Mouse (Mus musculus): Measurements from ENCODE around the gene Ddx31. TPM values are rescaled to one million over a fixed set of nuclear protein-coding genes. Genes with fewer than 3 reads are reported as not detected.

Gene Ddx31
- polyA plus RNA-seq, 1 experiment = 6.4 TPM

DNA sequence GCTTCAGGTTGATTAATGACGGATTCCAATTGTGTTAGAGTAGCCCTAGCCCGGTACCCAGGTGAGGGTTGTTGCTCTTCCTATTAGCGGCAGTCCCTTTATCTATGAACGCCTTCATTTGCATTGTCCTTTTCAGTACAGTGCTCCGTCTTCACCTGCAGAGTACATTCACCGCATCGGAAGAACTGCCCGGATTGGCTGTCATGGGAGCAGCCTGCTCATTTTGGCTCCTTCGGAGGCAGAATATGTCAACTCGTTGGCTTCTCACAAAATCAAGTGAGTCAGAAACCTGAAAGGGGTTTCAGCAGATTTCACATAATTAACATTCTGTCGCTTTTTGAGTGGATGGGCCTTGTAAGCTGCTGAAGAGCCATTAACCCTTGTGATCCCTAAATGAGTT is 35.3 kb downstream of the Ddx31 start:
- no peaks in the 10 kb centered on the region for H3K27me3 ChIP-seq (ENCODE audit: control insufficient read depth, insufficient read depth, insufficient read length)
- H3K4me2 ChIP-seq (ENCODE audit: low read depth) = no peak overlapping the region
- H3K4me3 ChIP-seq = no peak overlapping the region
- H3K36me3 ChIP-seq (ENCODE audit: control insufficient read depth, insufficient read depth) = peaks cover 12% of the 10 kb centered on the region
- H3K79me2 ChIP-seq (ENCODE audit: control insufficient read depth, insufficient read depth) = no peaks in the 10 kb centered on the region
- no peak overlapping the region for H3ac ChIP-seq (ENCODE audit: control insufficient read depth, insufficient read length)
- TF ChIP-seq TCF12 (IDR thresholded peaks at IDR 0.05; ENCODE audit: insufficient read depth, poor library complexity, severe bottlenecking) (no peak), POLR2AphosphoS2 (IDR thresholded peaks at IDR 0.05; ENCODE audit: insufficient read length, low read depth) (no peak), MYOG (IDR thresholded peaks at IDR 0.05; ENCODE audit: control insufficient read depth in 1 of 3, insufficient read depth in 1 of 3, insufficient read length in 2 of 3, low read depth in 2 of 3) (no peak), MYOD1 (IDR thresholded peaks at IDR 0.05; ENCODE audit: control insufficient read depth in 1 of 3, insufficient read length in 2 of 3, low read depth in 2 of 3) (no peak), SRF (IDR thresholded peaks at IDR 0.05; ENCODE audit: control insufficient read depth, insufficient read length, low read depth) (no peak), E2F4 (IDR thresholded peaks at IDR 0.05; ENCODE audit: insufficient read depth) (no peak), MAX (IDR thresholded peaks at IDR 0.05; ENCODE audit: low read depth) (no peak), CEBPB (IDR thresholded peaks at IDR 0.05; ENCODE audit: insufficient read depth, poor library complexity, severe bottlenecking) (no peak), TCF3 (IDR thresholded peaks at IDR 0.05; ENCODE audit: insufficient read length, low read depth) (no peak), POLR2A (IDR thresholded peaks at IDR 0.05; ENCODE audit: insufficient read length, low read depth) (no peak), REST (IDR thresholded peaks at IDR 0.05; ENCODE audit: insufficient read depth, insufficient read length) (no peak)

- Histone ChIP-seq H3K79me2 (ENCODE audit: control insufficient read depth, insufficient read depth) (no peaks in the 10 kb centered on the region), H3K4me3 (no peak overlapping the region), H3K4me2 (ENCODE audit: low read depth) (no peak overlapping the region), H3ac (ENCODE audit: control insufficient read depth, insufficient read length) (no peak overlapping the region), H3K36me3 (ENCODE audit: control insufficient read depth, insufficient read depth) (peaks cover 19% of the 10 kb centered on the region), H3K27me3 (ENCODE audit: control insufficient read depth, insufficient read depth, insufficient read length) (no peaks in the 10 kb centered on the region)
- TF ChIP-seq TCF12 (IDR thresholded peaks at IDR 0.05; ENCODE audit: insufficient read depth, poor library complexity, severe bottlenecking) = no peak
- no peak for TF ChIP-seq MYOG (IDR thresholded peaks at IDR 0.05; ENCODE audit: control insufficient read depth in 1 of 3, insufficient read depth in 1 of 3, insufficient read length in 2 of 3, low read depth in 2 of 3)
- no peak for TF ChIP-seq MAX (IDR thresholded peaks at IDR 0.05; ENCODE audit: low read depth)
- TF ChIP-seq TCF3 (IDR thresholded peaks at IDR 0.05; ENCODE audit: insufficient read length, low read depth) = no peak
- no peak for TF ChIP-seq POLR2A (IDR thresholded peaks at IDR 0.05; ENCODE audit: insufficient read length, low read depth)
- no peak for TF ChIP-seq SRF (IDR thresholded peaks at IDR 0.05; ENCODE audit: control insufficient read depth, insufficient read length, low read depth)
- TF ChIP-seq CEBPB (IDR thresholded peaks at IDR 0.05; ENCODE audit: insufficient read depth, poor library complexity, severe bottlenecking) = no peak
- no peak for TF ChIP-seq POLR2AphosphoS2 (IDR thresholded peaks at IDR 0.05; ENCODE audit: insufficient read length, low read depth)
- no peak for TF ChIP-seq USF1 (IDR thresholded peaks at IDR 0.05; ENCODE audit: low read depth)
- no peak for TF ChIP-seq MYOD1 (IDR thresholded peaks at IDR 0.05; ENCODE audit: control insufficient read depth in 1 of 3, insufficient read length in 2 of 3, low read depth in 2 of 3)
- TF ChIP-seq E2F4 (IDR thresholded peaks at IDR 0.05; ENCODE audit: insufficient read depth) = no peak
- TF ChIP-seq REST (IDR thresholded peaks at IDR 0.05; ENCODE audit: insufficient read depth, insufficient read length) = no peak
Measured at GRCm38 (mm10) chr2:28881275-28881674, 41.1 kb downstream of the Ddx31 start.

DNA sequence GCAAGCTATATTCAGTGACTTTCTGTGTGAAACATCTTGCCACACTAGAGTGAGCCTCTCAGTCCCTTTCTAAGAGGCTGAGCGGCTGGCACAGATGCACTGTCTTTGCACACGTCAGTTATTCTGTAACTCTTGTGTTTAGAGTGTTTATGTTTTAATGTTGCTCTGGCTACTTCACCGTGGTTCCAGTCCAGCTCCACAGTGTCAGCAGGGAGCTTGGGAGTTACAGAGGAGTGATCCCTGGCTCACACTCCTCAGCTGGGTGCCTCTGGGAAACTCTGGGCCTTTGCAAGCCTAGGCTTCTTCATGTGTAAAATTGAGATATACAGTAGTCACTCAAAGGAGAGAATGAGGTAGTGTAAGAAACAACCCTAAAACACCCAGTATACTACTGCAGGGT is 41.8 kb downstream of the Ddx31 start:
- H3K4me3 ChIP-seq = no peak overlapping the region
- H3ac ChIP-seq (ENCODE audit: control insufficient read depth, insufficient read length) = no peak overlapping the region
- H3K79me2 ChIP-seq (ENCODE audit: control insufficient read depth, insufficient read depth) = no peaks in the 10 kb centered on the region
- TF ChIP-seq USF1 (IDR thresholded peaks at IDR 0.05; ENCODE audit: low read depth) (no peak), TCF3 (IDR thresholded peaks at IDR 0.05; ENCODE audit: insufficient read length, low read depth) (no peak), REST (IDR thresholded peaks at IDR 0.05; ENCODE audit: insufficient read depth, insufficient read length) (no peak), CEBPB (IDR thresholded peaks at IDR 0.05; ENCODE audit: insufficient read depth, poor library complexity, severe bottlenecking) (no peak), POLR2A (IDR thresholded peaks at IDR 0.05; ENCODE audit: insufficient read length, low read depth) (no peak), E2F4 (IDR thresholded peaks at IDR 0.05; ENCODE audit: insufficient read depth) (no peak), TCF12 (IDR thresholded peaks at IDR 0.05; ENCODE audit: insufficient read depth, poor library complexity, severe bottlenecking) (no peak), SRF (IDR thresholded peaks at IDR 0.05; ENCODE audit: control insufficient read depth, insufficient read length, low read depth) (no peak), POLR2AphosphoS2 (IDR thresholded peaks at IDR 0.05; ENCODE audit: insufficient read length, low read depth) (no peak), MYOG (IDR thresholded peaks at IDR 0.05; ENCODE audit: control insufficient read depth in 1 of 3, insufficient read depth in 1 of 3, insufficient read length in 2 of 3, low read depth in 2 of 3) (no peak), MAX (IDR thresholded peaks at IDR 0.05; ENCODE audit: low read depth) (no peak), MYOD1 (IDR thresholded peaks at IDR 0.05; ENCODE audit: control insufficient read depth in 1 of 3, insufficient read length in 2 of 3, low read depth in 2 of 3) (no peak)
- no peaks in the 10 kb centered on the region for H3K27me3 ChIP-seq (ENCODE audit: control insufficient read depth, insufficient read depth, insufficient read length)
- peaks cover 19% of the 10 kb centered on the region for H3K36me3 ChIP-seq (ENCODE audit: control insufficient read depth, insufficient read depth)
- H3K4me2 ChIP-seq (ENCODE audit: low read depth) = no peak overlapping the region

GRCm38 (mm10) chr2:28882826-28883485 is 42.8 kb downstream of the Ddx31 start:
- H3K4me2 ChIP-seq (ENCODE audit: low read depth) = peak overlapping the region; percentile 18
- H3ac ChIP-seq (ENCODE audit: control insufficient read depth, insufficient read length) = no peak overlapping the region
- no peak overlapping the region for H3K4me3 ChIP-seq
- H3K36me3 ChIP-seq (ENCODE audit: control insufficient read depth, insufficient read depth) = peaks cover 26% of the 10 kb centered on the region
- no peaks in the 10 kb centered on the region for H3K27me3 ChIP-seq (ENCODE audit: control insufficient read depth, insufficient read depth, insufficient read length)
- peak; percentile 89 to 96 (median 93) for TF ChIP-seq MYOD1 (IDR thresholded peaks at IDR 0.05; ENCODE audit: control insufficient read depth in 1 of 3, insufficient read length in 2 of 3, low read depth in 2 of 3)
- no peak for TF ChIP-seq USF1 (IDR thresholded peaks at IDR 0.05; ENCODE audit: low read depth)
- TF ChIP-seq CEBPB (IDR thresholded peaks at IDR 0.05; ENCODE audit: insufficient read depth, poor library complexity, severe bottlenecking) = peak; percentile 60
- no peak for TF ChIP-seq TCF12 (IDR thresholded peaks at IDR 0.05; ENCODE audit: insufficient read depth, poor library complexity, severe bottlenecking)
- TF ChIP-seq MAX (IDR thresholded peaks at IDR 0.05; ENCODE audit: low read depth) = no peak
- no peak for TF ChIP-seq REST (IDR thresholded peaks at IDR 0.05; ENCODE audit: insufficient read depth, insufficient read length)
- peak; percentile 42 to 82 (median 73) for TF ChIP-seq MYOG (IDR thresholded peaks at IDR 0.05; ENCODE audit: control insufficient read depth in 1 of 3, insufficient read depth in 1 of 3, insufficient read length in 2 of 3, low read depth in 2 of 3)
- TF ChIP-seq TCF3 (IDR thresholded peaks at IDR 0.05; ENCODE audit: insufficient read length, low read depth) = peak; percentile 59
- no peak for TF ChIP-seq SRF (IDR thresholded peaks at IDR 0.05; ENCODE audit: control insufficient read depth, insufficient read length, low read depth)
- TF ChIP-seq POLR2A (IDR thresholded peaks at IDR 0.05; ENCODE audit: insufficient read length, low read depth) = no peak
- TF ChIP-seq POLR2AphosphoS2 (IDR thresholded peaks at IDR 0.05; ENCODE audit: insufficient read length, low read depth) = no peak
- no peak for TF ChIP-seq E2F4 (IDR thresholded peaks at IDR 0.05; ENCODE audit: insufficient read depth)
- H3K79me2 ChIP-seq (ENCODE audit: control insufficient read depth, insufficient read depth) = no peaks in the 10 kb centered on the region

Data from myocyte (in vitro differentiated cells).